Mouse (Mus musculus) thymus, adult 2 months (tissue): ENCODE measurements at regions not wholly inside any gene's neighbourhood (a gene's known extent, or its start where the extent isn't known, plus 50 kb on each side); places are given as distances from the start of the nearest gene placed in this dataset.

Experiments used
- CTCF ChIP-seq: fragments of 200-500 bp; IDR thresholded peaks from 2 replicates; pipeline ENCODE4 v1.5.1; 2012; ENCODE audit warnings: mild to moderate bottlenecking, control low read depth, low read length, moderate library complexity, borderline replicate concordance; ENCODE audit not compliant: control insufficient read depth, poor library complexity, insufficient read depth; ENCODE audit errors: extremely low read depth
- POLR2A ChIP-seq: fragments of 200-500 bp; IDR thresholded peaks from 2 replicates; pipeline ENCODE4 v1.6.1; 2012; ENCODE audit warnings: mild to moderate bottlenecking, low read length, control low read depth, moderate library complexity; ENCODE audit not compliant: control insufficient read depth, poor library complexity, insufficient read depth; ENCODE audit errors: extremely low read depth

GRCm38 (mm10) chr2:117618063-117618462 is 275.3 kb upstream of the Rasgrp1 start:
- TF ChIP-seq CTCF (no peak), POLR2A (no peak)
